Mouse (Mus musculus) limb, embryonic 13.5 days (tissue): ENCODE results near the gene C130074G19Rik. TPM values are rescaled to one million over a fixed set of nuclear protein-coding genes. Genes with fewer than 3 reads are reported as not detected.
A peak's percentile ranks its signal among the peaks of the same experiment; 100 is the strongest.

ENCODE experiments used
- ATAC-seq: fragments of 200-750 bp; cut with Nextera tagmentation; 2 replicates; pipeline ENCODE4 v1.8.0; 2017; ENCODE audit warnings: low read depth, moderate number of reproducible peaks, moderate TSS enrichment; ENCODE audit not compliant: low FRiP score
- H3K27ac ChIP-seq: fragments of 300-500 bp; sonication (generic); 2 replicates; pipeline ENCODE4 v1.5.1; 2015; ENCODE audit warnings: inconsistent platforms, mild to moderate bottlenecking, moderate library complexity
- H3K27me3 ChIP-seq: fragments of 300-500 bp; sonication (generic); 2 replicates; pipeline ENCODE4 v1.6.1; 2015; ENCODE audit warnings: mild to moderate bottlenecking, inconsistent platforms
- H3K36me3 ChIP-seq: fragments of 300-500 bp; sonication (generic); 2 replicates; pipeline ENCODE4 v1.6.1; 2015; ENCODE audit warnings: inconsistent platforms, mild to moderate bottlenecking, moderate library complexity
- H3K4me1 ChIP-seq: fragments of 300-500 bp; sonication (generic); 2 replicates; pipeline ENCODE4 v1.6.1; 2015; ENCODE audit warnings: inconsistent platforms
- H3K4me2 ChIP-seq: fragments of 300-500 bp; sonication (generic); replicated peaks from 2 replicates; pipeline ENCODE4 v1.6.1; 2015; ENCODE audit warnings: inconsistent platforms, mild to moderate bottlenecking, moderate library complexity
- H3K4me3 ChIP-seq: fragments of 300-500 bp; sonication (generic); 2 replicates; pipeline ENCODE4 v1.5.1; 2015; ENCODE audit warnings: moderate library complexity, mild to moderate bottlenecking, inconsistent platforms
- H3K9ac ChIP-seq: fragments of 300-500 bp; sonication (generic); 2 replicates; pipeline ENCODE4 v1.6.1; 2015; ENCODE audit warnings: mild to moderate bottlenecking, inconsistent platforms
- H3K9me3 ChIP-seq: fragments of 300-500 bp; sonication (generic); 2 replicates; pipeline ENCODE4 v1.6.1; 2016; ENCODE audit warnings: inconsistent platforms
- WGBS: fragments of 180-500 bp; shearing (Covaris S2); methylation state at CpG from one replicate; pipeline ENCODE4 v1.1.7; 2015; 5-methylcytosine and 5-hydroxymethylcytosine counted together
- polyA plus RNA-seq: library from polyadenylated mRNA; unstranded; fragments of >200 nt; fragmentation: Nextera tagmentation; extraction: Ambion mirVana; gene quantifications from 2 replicates; pipeline ENCODE4 v1.2.1, GENCODE M21; 2015

Gene C130074G19Rik
- 1.1 and 1.6 TPM in 2 replicates for polyA plus RNA-seq

- 2% methylated on average over 77 of the region's 77 CpGs for WGBS
- Histone ChIP-seq H3K36me3 (no peaks in the 10 kb centered on the region), H3K4me2 (peak within 1 kb of the TSS; percentile 90), H3K27me3 (peaks cover 49% of the 10 kb centered on the region), H3K4me1 (peaks cover 18% of the 10 kb centered on the region), H3K27ac (no peak within 1 kb of the TSS), H3K9ac (peak within 1 kb of the TSS; percentile 65), H3K4me3 (peak within 1 kb of the TSS; percentile 55), H3K9me3 (no peaks in the 10 kb centered on the region)
- peak; percentile 69 for ATAC-seq
These were observed at the start of gene C130074G19Rik for GRCm38 (mm10) chr1:184882281-184883268. Gene C130074G19Rik, minus strand, starts transcription at chr1:184883218.

GRCm38 (mm10) chr1:184931097-184931496, 48.1 kb upstream of the C130074G19Rik start:
- no peak overlapping the region for H3K4me2 ChIP-seq
- WGBS = 86% methylated on average over 6 of the region's 6 CpGs
- ATAC-seq = no peak
- H3K9me3 ChIP-seq = peaks cover 5% of the 10 kb centered on the region; the same call in 1 of the 2 replicates
- peaks cover 14% of the 10 kb centered on the region for H3K36me3 ChIP-seq
- H3K9ac ChIP-seq = no peak overlapping the region
- peaks cover 9% of the 10 kb centered on the region for H3K4me1 ChIP-seq
- no peak overlapping the region for H3K4me3 ChIP-seq
- H3K27ac ChIP-seq = no peak overlapping the region
- no peaks in the 10 kb centered on the region for H3K27me3 ChIP-seq

- Histone ChIP-seq H3K9ac (no peak overlapping the region), H3K4me2 (no peak overlapping the region), H3K9me3 (no peaks in the 10 kb centered on the region), H3K27ac (no peak overlapping the region), H3K4me3 (no peak overlapping the region), H3K27me3 (no peaks in the 10 kb centered on the region), H3K36me3 (peaks cover 24% of the 10 kb centered on the region), H3K4me1 (no peaks in the 10 kb centered on the region)
- no peak for ATAC-seq
- WGBS = 86% methylated on average over 1 of the region's 1 CpGs
These were observed 45.4 kb upstream of the C130074G19Rik start for GRCm38 (mm10) chr1:184928382-184928781.

GRCm38 (mm10) chr1:184927911-184928310, 44.9 kb upstream of the C130074G19Rik start:
- H3K9me3 ChIP-seq = no peaks in the 10 kb centered on the region
- no peak for ATAC-seq
- H3K4me1 ChIP-seq = no peaks in the 10 kb centered on the region
- no peak overlapping the region for H3K9ac ChIP-seq
- H3K4me2 ChIP-seq = no peak overlapping the region
- 92% methylated on average over 1 of the region's 1 CpGs for WGBS
- H3K4me3 ChIP-seq = no peak overlapping the region
- H3K36me3 ChIP-seq = peaks cover 29% of the 10 kb centered on the region
- H3K27ac ChIP-seq = no peak overlapping the region
- no peaks in the 10 kb centered on the region for H3K27me3 ChIP-seq

GRCm38 (mm10) chr1:184922824-184923223, 39.8 kb upstream of the C130074G19Rik start:
- no peaks in the 10 kb centered on the region for H3K27me3 ChIP-seq
- no peak overlapping the region for H3K27ac ChIP-seq
- ATAC-seq = 0 out of 2 replicates have a peak, but pooled peaks have one; percentile 48
- H3K4me1 ChIP-seq = no peaks in the 10 kb centered on the region
- peaks cover 56% of the 10 kb centered on the region for H3K36me3 ChIP-seq
- H3K9ac ChIP-seq = no peak overlapping the region
- no peak overlapping the region for H3K4me2 ChIP-seq
- 86% methylated on average over 13 of the region's 13 CpGs for WGBS
- no peak overlapping the region for H3K4me3 ChIP-seq
- no peaks in the 10 kb centered on the region for H3K9me3 ChIP-seq

GRCm38 (mm10) chr1:184920057-184920456, 37.0 kb upstream of the C130074G19Rik start:
- Histone ChIP-seq H3K36me3 (peaks cover 66% of the 10 kb centered on the region), H3K4me1 (no peaks in the 10 kb centered on the region), H3K4me2 (no peak overlapping the region), H3K27me3 (no peaks in the 10 kb centered on the region), H3K9me3 (no peaks in the 10 kb centered on the region), H3K9ac (no peak overlapping the region), H3K4me3 (no peak overlapping the region), H3K27ac (no peak overlapping the region)
- WGBS = 71% methylated on average over 5 of the region's 5 CpGs
- no peak for ATAC-seq

- Histone ChIP-seq H3K4me3 (no peak overlapping the region), H3K27me3 (no peaks in the 10 kb centered on the region), H3K9ac (no peak overlapping the region), H3K36me3 (peaks cover 65% of the 10 kb centered on the region), H3K4me1 (no peaks in the 10 kb centered on the region), H3K9me3 (no peaks in the 10 kb centered on the region), H3K4me2 (no peak overlapping the region), H3K27ac (no peak overlapping the region)
- WGBS = 92% methylated on average over 5 of the region's 5 CpGs
- no peak for ATAC-seq
These were observed 35.3 kb upstream of the C130074G19Rik start for GRCm38 (mm10) chr1:184918227-184918888.

- no peak for ATAC-seq
- WGBS = 91% methylated on average over 18 of the region's 18 CpGs
- Histone ChIP-seq H3K27me3 (no peaks in the 10 kb centered on the region), H3K9me3 (no peaks in the 10 kb centered on the region), H3K4me3 (no peak overlapping the region), H3K27ac (no peak overlapping the region), H3K4me1 (no peaks in the 10 kb centered on the region), H3K4me2 (no peak overlapping the region), H3K9ac (no peak overlapping the region), H3K36me3 (peaks cover 76% of the 10 kb centered on the region)
These were observed 29.3 kb upstream of the C130074G19Rik start for GRCm38 (mm10) chr1:184912336-184912735.

GRCm38 (mm10) chr1:184911861-184912260, 28.8 kb upstream of the C130074G19Rik start:
- Histone ChIP-seq H3K27ac (no peak overlapping the region), H3K27me3 (no peaks in the 10 kb centered on the region), H3K4me2 (no peak overlapping the region), H3K9me3 (no peaks in the 10 kb centered on the region), H3K9ac (no peak overlapping the region), H3K36me3 (peaks cover 76% of the 10 kb centered on the region), H3K4me3 (no peak overlapping the region), H3K4me1 (no peaks in the 10 kb centered on the region)
- ATAC-seq = no peak
- WGBS = 76% methylated on average over 6 of the region's 6 CpGs

GRCm38 (mm10) chr1:184908558-184908957, 25.5 kb upstream of the C130074G19Rik start:
- H3K36me3 ChIP-seq = peaks cover 79% of the 10 kb centered on the region
- no peak for ATAC-seq
- no peak overlapping the region for H3K9ac ChIP-seq
- no peaks in the 10 kb centered on the region for H3K4me1 ChIP-seq
- no peak overlapping the region for H3K4me3 ChIP-seq
- H3K4me2 ChIP-seq = no peak overlapping the region
- H3K27ac ChIP-seq = no peak overlapping the region
- H3K9me3 ChIP-seq = no peaks in the 10 kb centered on the region
- no peaks in the 10 kb centered on the region for H3K27me3 ChIP-seq
- 76% methylated on average over 9 of the region's 9 CpGs for WGBS

GRCm38 (mm10) chr1:184905904-184906745, 23.1 kb upstream of the C130074G19Rik start:
- H3K27ac ChIP-seq = no peak overlapping the region
- peaks cover 69% of the 10 kb centered on the region for H3K36me3 ChIP-seq
- no peaks in the 10 kb centered on the region for H3K9me3 ChIP-seq
- H3K4me2 ChIP-seq = no peak overlapping the region
- ATAC-seq = no peak
- no peaks in the 10 kb centered on the region for H3K27me3 ChIP-seq
- H3K4me1 ChIP-seq = no peaks in the 10 kb centered on the region
- no peak overlapping the region for H3K4me3 ChIP-seq
- no peak overlapping the region for H3K9ac ChIP-seq
- WGBS = 90% methylated on average over 12 of the region's 12 CpGs
